Mouse (Mus musculus) CD4-positive, CD25-positive, alpha-beta regulatory T cell, adult 4 months (primary cell): ENCODE measurements around the gene Dab1. TPM values are rescaled to one million over a fixed set of nuclear protein-coding genes. Genes with fewer than 3 reads are reported as not detected.

Source experiments
- ATAC-seq: one replicate; pipeline ENCODE4 v1.8.0; 2017
- polyA plus RNA-seq, 2 experiments: library from polyadenylated mRNA; unstranded; fragments of 100-300 nt; shearing (Covaris generic); gene quantifications; one replicate each; pipeline ENCODE4 v1.2.1; 2017

Gene Dab1
- polyA plus RNA-seq, 2 experiments from 2014 or later = 0.26 TPM; not detected in 1

- no peak for ATAC-seq
These were observed 500.9 kb downstream of the Dab1 start for GRCm38 (mm10) chr4:104120108-104120507.

- no peak for ATAC-seq
These were observed 502.8 kb downstream of the Dab1 start for GRCm38 (mm10) chr4:104121959-104122358.

- no peak for ATAC-seq
These were observed 503.2 kb downstream of the Dab1 start for GRCm38 (mm10) chr4:104122364-104122763.

- no peak for ATAC-seq
These were observed 534.5 kb downstream of the Dab1 start for GRCm38 (mm10) chr4:104153637-104154036.

GRCm38 (mm10) chr4:104178067-104178466 lies 558.9 kb downstream of the Dab1 start:
- ATAC-seq = no peak

- no peak for ATAC-seq
These were observed 567.2 kb downstream of the Dab1 start for GRCm38 (mm10) chr4:104186311-104186710.

- no peak for ATAC-seq
These were observed 579.5 kb downstream of the Dab1 start for GRCm38 (mm10) chr4:104198635-104199034.

GRCm38 (mm10) chr4:104201686-104202085 lies 582.5 kb downstream of the Dab1 start:
- no peak for ATAC-seq

GRCm38 (mm10) chr4:104204047-104204446 lies 584.9 kb downstream of the Dab1 start:
- no peak for ATAC-seq

- no peak for ATAC-seq
These were observed 587.5 kb downstream of the Dab1 start for GRCm38 (mm10) chr4:104206639-104207038.

- ATAC-seq = no peak
These were observed 589.9 kb downstream of the Dab1 start for GRCm38 (mm10) chr4:104209081-104209480.

GRCm38 (mm10) chr4:104210796-104211195 lies 591.6 kb downstream of the Dab1 start:
- ATAC-seq = no peak

- no peak for ATAC-seq
These were observed 592.6 kb downstream of the Dab1 start for GRCm38 (mm10) chr4:104211531-104212455.

- no peak for ATAC-seq
These were observed 595.6 kb downstream of the Dab1 start for GRCm38 (mm10) chr4:104214724-104215123.

- no peak for ATAC-seq
These were observed 598.2 kb downstream of the Dab1 start for GRCm38 (mm10) chr4:104217336-104217735.

GRCm38 (mm10) chr4:104218765-104219164 lies 599.6 kb downstream of the Dab1 start:
- no peak for ATAC-seq

GRCm38 (mm10) chr4:104220099-104220498 lies 600.9 kb downstream of the Dab1 start:
- no peak for ATAC-seq

- ATAC-seq = no peak
These were observed 610.1 kb downstream of the Dab1 start for GRCm38 (mm10) chr4:104229296-104229695.

GRCm38 (mm10) chr4:104246506-104246905 lies 627.3 kb downstream of the Dab1 start:
- ATAC-seq = no peak

- no peak for ATAC-seq
These were observed 630.3 kb downstream of the Dab1 start for GRCm38 (mm10) chr4:104249462-104249861.

GRCm38 (mm10) chr4:104257776-104258175 lies 638.6 kb downstream of the Dab1 start:
- ATAC-seq = no peak

GRCm38 (mm10) chr4:104269422-104270172 lies 650.4 kb downstream of the Dab1 start:
- ATAC-seq = no peak

- ATAC-seq = no peak
These were observed 651.0 kb downstream of the Dab1 start for GRCm38 (mm10) chr4:104270173-104270557.

GRCm38 (mm10) chr4:104275260-104275659 lies 656.1 kb downstream of the Dab1 start:
- no peak for ATAC-seq
